Mouse (Mus musculus) heart, postnatal 0 days (tissue): ENCODE results near the gene Drap1. TPM values are rescaled to one million over a fixed set of nuclear protein-coding genes. Genes with fewer than 3 reads are reported as not detected.
"Not testable (repeated sequence)": the region's sequence is repeated elsewhere in the genome, so short reads cannot be mapped to it uniquely, and the experiment has no call there.

ENCODE experiments used
- ATAC-seq: fragments of 200-750 bp; cut with Nextera tagmentation; 2 replicates; pipeline ENCODE4 v1.8.0; 2017; ENCODE audit warnings: low read depth, moderate number of reproducible peaks, moderate library complexity; ENCODE audit not compliant: insufficient read depth
- DNase-seq: peaks from one replicate; pipeline ENCODE4 v3.0.0-alpha.2; 2016; ENCODE audit warnings: low spot score
- H3K27ac ChIP-seq: fragments of 300-500 bp; sonication (generic); 2 replicates; pipeline ENCODE4 v1.5.1; 2014; ENCODE audit warnings: low read depth, mild to moderate bottlenecking
- H3K27me3 ChIP-seq: fragments of 300-500 bp; sonication (generic); 2 replicates; pipeline ENCODE4 v1.6.1; 2014; ENCODE audit warnings: low read length, mixed read lengths; ENCODE audit not compliant: control insufficient read depth, insufficient read depth
- H3K36me3 ChIP-seq: fragments of 300-500 bp; sonication (generic); replicated peaks from 2 replicates; pipeline ENCODE4 v1.6.1; 2014; ENCODE audit warnings: low read length, mixed read lengths; ENCODE audit not compliant: control insufficient read depth, insufficient read depth
- H3K4me1 ChIP-seq: fragments of 300-500 bp; sonication (generic); 2 replicates; pipeline ENCODE4 v1.6.1; 2014; ENCODE audit warnings: antibody characterized with exemption; ENCODE audit not compliant: control insufficient read depth, insufficient read depth
- H3K4me2 ChIP-seq: fragments of 300-500 bp; sonication (generic); 2 replicates; pipeline ENCODE4 v1.6.1; 2014; ENCODE audit warnings: low read depth, mild to moderate bottlenecking, low read length, moderate library complexity
- H3K4me3 ChIP-seq: fragments of 300-500 bp; sonication (generic); 2 replicates; pipeline ENCODE4 v1.5.1; 2014; ENCODE audit warnings: low read depth, low read length
- H3K9ac ChIP-seq: fragments of 300-500 bp; sonication (generic); replicated peaks from 2 replicates; pipeline ENCODE4 v1.6.1; 2014; ENCODE audit warnings: low read depth, low read length, mixed read lengths
- H3K9me3 ChIP-seq: fragments of 300-500 bp; sonication (generic); replicated peaks from 2 replicates; pipeline ENCODE4 v1.6.1; 2016; ENCODE audit warnings: low read length; ENCODE audit not compliant: control insufficient read depth
- CTCF ChIP-seq: IDR thresholded peaks from 2 replicates; pipeline ENCODE4 v1.5.1; 2016; ENCODE audit warnings: antibody characterized with exemption, control low read depth, low read depth
- EP300 ChIP-seq: IDR thresholded peaks from 2 replicates; pipeline ENCODE4 v1.6.1; 2016; ENCODE audit warnings: antibody characterized with exemption, low read depth
- WGBS: fragments of 180-500 bp; shearing (Covaris S2); extraction: QIAGEN DNeasy Blood & Tissue Kit; methylation state at CpG from one replicate; pipeline ENCODE4 v1.1.7; 2014; 5-methylcytosine and 5-hydroxymethylcytosine counted together
- polyA plus RNA-seq: library from polyadenylated mRNA; unstranded; fragments of >200 nt; fragmentation: Nextera tagmentation; extraction: Ambion mirVana; gene quantifications from 2 replicates; pipeline ENCODE4 v1.2.1, GENCODE M21; 2015
- total RNA-seq: library from RNA; depleted of rRNA; stranded (reverse); fragments of >200 nt; gene quantifications from 2 replicates; pipeline ENCODE4 v1.2.3, GENCODE M21; 2014; ENCODE audit warnings: low replicate concordance

The Drap1 gene
- total and polyA plus RNA-seq, 2 experiments from 2014 or later, result 169 to 328 TPM

DNA sequence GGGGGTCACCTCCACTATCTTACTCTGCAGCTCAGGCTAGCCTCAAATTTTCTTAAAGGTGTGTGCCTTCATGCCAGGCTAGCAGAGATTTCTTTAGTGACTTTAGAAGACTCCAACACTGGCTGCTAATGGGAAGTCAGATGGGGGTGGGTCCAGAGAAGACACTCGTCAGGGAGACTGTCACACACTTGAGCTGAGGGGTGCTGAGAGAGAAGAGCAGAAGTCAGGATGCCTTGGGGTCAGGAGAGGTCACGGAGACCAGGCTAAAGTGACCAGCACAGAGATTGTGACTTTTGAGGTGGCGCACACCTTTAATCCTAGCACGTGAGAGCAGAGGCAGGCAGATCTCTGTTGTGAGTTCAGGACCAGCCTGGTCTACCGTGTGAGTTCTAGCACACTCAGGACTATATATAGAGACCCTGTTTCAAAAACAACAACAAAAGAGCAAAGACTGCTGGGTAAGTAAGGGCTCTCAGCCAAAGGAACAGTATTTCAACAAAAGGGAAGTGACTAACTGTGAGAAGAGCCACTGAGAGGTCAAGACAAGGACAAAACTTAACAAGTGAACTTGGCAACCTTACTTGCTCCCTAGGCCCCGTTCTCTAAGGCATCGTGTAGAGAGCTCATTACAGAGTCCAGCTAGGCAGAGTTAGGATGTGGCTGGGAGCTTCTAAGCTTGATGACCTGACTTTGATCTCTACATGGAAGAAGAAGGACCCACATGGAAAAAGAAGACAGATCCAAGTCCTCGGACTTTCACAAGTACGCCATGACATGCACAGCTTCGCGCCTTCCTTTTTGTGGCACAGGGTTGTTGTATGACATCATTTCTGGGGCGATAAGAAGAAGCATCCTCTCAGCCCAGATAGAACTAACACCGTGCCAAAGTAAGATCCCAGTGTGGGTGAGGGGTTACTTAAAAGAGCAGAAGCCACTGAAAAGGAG is 16.4 kb downstream of the Drap1 start:
- Histone ChIP-seq H3K27ac (peak overlapping the region; percentile 100), H3K36me3 (no peaks in the 10 kb centered on the region), H3K4me1 (peaks cover 16% of the 10 kb centered on the region; the same call in 1 of the 2 replicates), H3K9me3 (no peaks in the 10 kb centered on the region), H3K9ac (no peak overlapping the region), H3K27me3 (no peaks in the 10 kb centered on the region), H3K4me2 (peak overlapping the region; percentile 77; the same call in 1 of the 2 replicates), H3K4me3 (peak overlapping the region; percentile 60; the same call in 1 of the 2 replicates)
- WGBS, result 52% methylated on average over 13 of the region's 13 CpGs
- TF ChIP-seq CTCF (no peak), EP300 (peak; percentile 71; the same call in 1 of the 2 replicates)
- peak; percentile 27 for ATAC-seq
- peak; percentile 62 for DNase-seq

DNA sequence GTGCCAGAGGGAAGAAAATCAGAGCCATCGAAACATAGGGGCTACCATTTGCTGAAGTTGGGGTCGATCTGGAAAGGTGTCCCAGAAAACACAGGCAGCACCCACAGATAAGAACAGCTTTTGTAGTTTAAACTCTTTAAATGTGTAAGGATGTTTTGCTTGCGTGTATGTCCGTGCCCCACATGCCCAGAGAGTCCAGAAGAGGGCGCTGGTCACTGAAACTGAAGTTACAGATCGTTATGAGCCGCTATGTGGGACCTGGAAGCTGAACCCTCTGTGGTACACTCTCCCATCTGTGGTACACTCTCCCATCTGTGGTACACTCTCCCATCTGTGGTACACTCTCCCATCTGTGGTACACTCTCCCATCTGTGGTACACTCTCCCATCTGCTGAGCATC is 17.6 kb downstream of the Drap1 start:
- DNase-seq (peak; percentile 87), ATAC-seq (peak; percentile 72)
- Histone ChIP-seq H3K4me1 (peaks cover 16% of the 10 kb centered on the region; the same call in 1 of the 2 replicates), H3K4me3 (peak overlapping the region; percentile 60), H3K27ac (peak overlapping the region; percentile 100), H3K27me3 (no peaks in the 10 kb centered on the region), H3K9me3 (no peaks in the 10 kb centered on the region), H3K36me3 (no peaks in the 10 kb centered on the region), H3K4me2 (peak overlapping the region; percentile 77), H3K9ac (peak overlapping the region; percentile 79)
- TF ChIP-seq CTCF (peak; percentile 61), EP300 (no peak)
- 18% methylated on average over 7 of the region's 7 CpGs for WGBS

DNA sequence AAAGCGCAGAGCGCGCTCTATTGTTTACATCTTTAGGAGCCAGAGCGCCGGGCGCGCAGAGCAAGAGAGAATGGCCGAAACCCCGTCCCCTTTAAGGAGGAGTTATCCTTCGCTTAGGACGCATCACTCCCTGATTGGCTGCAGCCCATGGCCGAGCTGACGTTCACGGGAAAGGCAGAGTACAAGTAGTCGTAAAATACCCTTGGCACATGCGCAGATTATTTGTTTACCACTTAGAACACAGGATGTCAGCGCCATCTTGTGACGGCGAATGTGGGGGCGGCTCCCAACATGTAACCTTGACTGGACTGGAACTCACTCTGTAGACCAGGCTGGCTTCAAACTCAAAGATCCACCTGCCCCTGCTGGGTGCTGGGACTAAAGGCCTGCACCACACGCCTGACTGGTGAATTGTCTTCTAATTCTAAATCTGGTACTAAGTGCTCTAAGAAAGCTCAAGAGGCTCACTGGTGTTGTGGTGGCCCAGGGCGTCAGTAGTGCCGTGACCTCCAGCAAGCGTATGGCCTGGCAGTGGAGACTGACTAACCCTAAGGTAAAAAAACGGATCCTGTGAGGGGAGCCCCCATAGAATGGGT is 18.1 kb downstream of the Drap1 start:
- not testable (repeated sequence) for DNase-seq, H3K36me3 ChIP-seq, H3K27me3 ChIP-seq, H3K9me3 ChIP-seq
- 11% methylated on average over 21 of the region's 25 CpGs for WGBS
- peak; percentile 76 for ATAC-seq
- Histone ChIP-seq H3K4me1 (peaks cover 16% of the 10 kb centered on the region; the same call in 1 of the 2 replicates), H3K4me2 (peak overlapping the region; percentile 77), H3K9ac (peak overlapping the region; percentile 79), H3K27ac (peak overlapping the region; percentile 100), H3K4me3 (peak overlapping the region; percentile 60)

DNA sequence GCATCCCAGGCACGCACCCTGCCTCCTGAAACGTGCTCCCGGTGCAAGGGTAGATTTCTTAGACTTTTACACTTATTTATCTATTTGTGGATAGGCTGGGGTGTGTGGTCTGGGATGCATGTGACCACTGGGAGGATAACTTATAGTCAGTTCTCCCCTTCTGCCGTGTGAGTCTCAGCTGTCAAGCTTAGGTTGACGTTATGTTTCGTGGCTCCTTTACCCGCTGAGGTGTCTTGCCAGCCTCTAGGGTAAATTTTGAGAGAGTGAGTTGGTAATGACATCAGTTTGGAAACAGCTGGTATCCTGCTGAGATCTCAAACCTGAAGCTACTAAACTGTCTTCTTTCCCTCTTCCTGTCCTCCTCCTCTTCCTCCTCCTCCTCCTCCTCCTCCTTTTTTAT is 18.9 kb downstream of the Drap1 start:
- Histone ChIP-seq H3K9me3 (no peaks in the 10 kb centered on the region), H3K9ac (peak overlapping the region; percentile 47; the same call in 1 of the 2 replicates), H3K36me3 (no peaks in the 10 kb centered on the region), H3K4me1 (peaks cover 16% of the 10 kb centered on the region; the same call in 1 of the 2 replicates), H3K27ac (peak overlapping the region; percentile 81), H3K27me3 (no peaks in the 10 kb centered on the region), H3K4me3 (peak overlapping the region; percentile 41), H3K4me2 (peak overlapping the region; percentile 61)
- DNase-seq, result no peak
- no peak for TF ChIP-seq CTCF
- no peak for TF ChIP-seq EP300
- ATAC-seq, result no peak
- WGBS, result 12% methylated on average over 7 of the region's 7 CpGs

DNA sequence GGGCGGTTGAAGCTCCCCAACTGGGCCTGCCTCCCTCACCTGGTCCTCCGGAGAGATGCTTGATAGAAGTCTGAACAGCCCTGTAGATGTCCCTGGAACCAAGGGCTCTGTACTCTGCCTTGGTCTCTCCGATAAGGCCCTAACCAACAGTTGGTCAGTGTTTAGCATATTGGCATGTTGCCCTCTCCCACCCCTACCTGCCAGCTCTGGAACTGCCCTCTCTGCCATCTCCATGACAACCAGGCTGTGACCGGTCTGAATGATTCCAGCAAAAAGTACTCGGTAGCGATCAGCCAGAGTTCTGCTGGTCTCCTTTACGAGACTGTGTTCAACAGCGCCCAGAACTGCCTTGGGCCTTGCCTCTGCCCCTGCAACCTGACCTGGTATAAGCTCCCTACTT is 22.5 kb downstream of the Drap1 start, which contains the start of gene Tsga10ip:
Gene Tsga10ip, minus strand, starts transcription at position 234 of the 400 bp plus-strand sequence.
- 80% methylated on average over 8 of the region's 8 CpGs for WGBS
- no peak within 1 kb of the TSS for H3K4me3 ChIP-seq
- no peaks in the 10 kb centered on the region for H3K27me3 ChIP-seq
- H3K27ac ChIP-seq, result no peak within 1 kb of the TSS
- no peak within 1 kb of the TSS for H3K4me2 ChIP-seq
- no peak for DNase-seq
- no peaks in the 10 kb centered on the region for H3K4me1 ChIP-seq
- no peak within 1 kb of the TSS for H3K9ac ChIP-seq
- TF ChIP-seq CTCF (no peak), EP300 (no peak)
- no peaks in the 10 kb centered on the region for H3K9me3 ChIP-seq
- no peaks in the 10 kb centered on the region for H3K36me3 ChIP-seq
- no peak for ATAC-seq

DNA sequence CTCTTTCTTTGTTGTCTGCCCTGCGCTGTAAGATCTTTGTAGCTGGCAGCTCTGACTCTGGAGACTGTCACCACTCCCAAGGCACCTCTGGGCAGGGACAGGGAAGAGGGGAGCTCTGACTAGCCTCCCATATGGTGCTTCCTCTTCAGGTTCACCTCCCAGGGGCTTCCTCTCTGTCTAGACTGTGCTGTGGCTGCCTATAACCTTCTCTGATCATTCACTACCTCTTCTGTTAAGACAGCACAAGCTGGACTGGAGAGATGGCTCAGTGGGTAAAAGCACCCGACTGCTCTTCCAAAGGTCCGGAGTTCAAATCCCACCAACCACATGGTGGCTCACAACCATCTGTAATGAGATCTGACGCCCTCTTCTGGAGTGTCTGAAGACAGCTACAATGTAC is 23.7 kb downstream of the Drap1 start:
- ATAC-seq, result peak; percentile 33; the same call in 1 of the 2 replicates
- H3K4me3 ChIP-seq, H3K4me2 ChIP-seq, H3K9me3 ChIP-seq, H3K4me1 ChIP-seq, DNase-seq, H3K36me3 ChIP-seq, H3K27ac ChIP-seq, H3K9ac ChIP-seq, H3K27me3 ChIP-seq: not testable (repeated sequence)
- WGBS, result 54% methylated on average over 4 of the region's 4 CpGs
